8 mouse cellular contexts compared by ENCODE assay signal in genomic region chr7:3706343-3706934, GRCm38 (mm10). TPM values are rescaled to one million over a fixed set of nuclear protein-coding genes. Genes with fewer than 3 reads are reported as not detected.
DNase-seq lines count a peak whose midpoint lies in the region; ATAC-seq lines count a peak whose summit lies in the region.

No protein-coding gene starts in this region.

- no peaks in the 10 kb centered on the region for H3K27me3 ChIP-seq in hindbrain, embryonic 11.5 days (ENCODE audit: control insufficient read depth, insufficient read depth, low read length)

- H3K4me2 ChIP-seq in hindbrain, embryonic 11.5 days (replicated peaks; ENCODE audit: low read depth, low read length): peak overlapping the region; percentile 82

- H3K9me3 ChIP-seq in hindbrain, embryonic 11.5 days (ENCODE audit: control insufficient read depth, low read length): no peaks in the 10 kb centered on the region

- H3K9ac ChIP-seq in hindbrain, embryonic 11.5 days (ENCODE audit: low read depth, low read length): peak overlapping the region; percentile 86; the same call in 1 of the 2 replicates

- peaks cover 6% of the 10 kb centered on the region; the same call in 1 of the 2 replicates for H3K36me3 ChIP-seq in hindbrain, embryonic 11.5 days (ENCODE audit: control insufficient read depth, insufficient read depth, low read length)
- H3K36me3 ChIP-seq in macrophage (ENCODE audit: inconsistent target): no peaks in the 10 kb centered on the region

- H3K4me3 ChIP-seq in hindbrain, embryonic 11.5 days (ENCODE audit: low read depth, low read length): peak overlapping the region; percentile 84
- H3K4me3 ChIP-seq in macrophage (ENCODE audit: inconsistent target): peak overlapping the region; percentile 87; the same call in 1 of the 2 replicates

- peaks cover 2% of the 10 kb centered on the region; the same call in 1 of the 2 replicates for H3K4me1 ChIP-seq in hindbrain, embryonic 11.5 days (replicated peaks; ENCODE audit: control insufficient read depth, insufficient read depth, low read length)

- H3K27ac ChIP-seq in hindbrain, embryonic 11.5 days (ENCODE audit: low read depth, low read length): no peak overlapping the region
- peak overlapping the region; percentile 90 for H3K27ac ChIP-seq in macrophage

- ATAC-seq in hindbrain, embryonic 11.5 days (ENCODE audit: low FRiP score): no peak
- no peak for ATAC-seq in CD4-positive, CD25-positive, alpha-beta regulatory T cell, adult 4 months

- WGBS in hindbrain, embryonic 11.5 days: 67% methylated on average over 11 of the region's 11 CpGs
- WGBS in macrophage (ENCODE audit: missing documents): 28% methylated on average over 10 of the region's 11 CpGs

- peaks cover 24% of the 10 kb centered on the region for H3K79me2 ChIP-seq in macrophage (ENCODE audit: inconsistent target)

- intact Hi-C loops in left cerebral cortex, postnatal 14 days (cut with DNase I): loop anchor here (10.0 kb wide), 1 partner anchor 738 kb away; the partner anchor contains the start of gene Rdh13

- peak; percentile 43 for DNase-seq in cerebellum, adult 9-10 months
- no peak for DNase-seq in cerebellum, postnatal 25 days
- peak; percentile 54 for DNase-seq in NIH3T3 (ENCODE audit: low read depth)
- DNase-seq in hindbrain, embryonic 11.5 days (ENCODE audit: low spot score): no peak
- no peak for DNase-seq in left cerebral cortex, postnatal 14 days (ENCODE audit: low spot score in 2 of 2)
- DNase-seq in layer of hippocampus, adult 8-10 months (ENCODE audit: low spot score in 2 of 2): no peak

RNA-seq across cellular contexts. Expression of gene Rps9, which starts 2.6 kb away (rescaled TPM):
- polyA plus RNA-seq in hindbrain, embryonic 11.5 days (2014; fragmentation: Nextera tagmentation; extraction: Ambion mirVana): 1,221 and 1,232 TPM in 2 replicates
- 100 to 1,000 TPM; 101 to 576 (median 304) TPM for total RNA-seq in macrophage (2018; cell fraction: chromatin; rRNA removed)
- total RNA-seq in macrophage (2018; cell fraction: cytosol; rRNA removed): 1,000 to 10,000 TPM; 1,050 to 1,807 (median 1,316) TPM
- total RNA-seq in macrophage (2018; cell fraction: nucleus; rRNA removed): 100 to 1,000 TPM; 259 to 636 (median 352) TPM
- 597 to 1,790 TPM (median 1,385 TPM) in 3 replicates for polyA plus RNA-seq in macrophage (2018)
- polyA plus RNA-seq in CD4-positive, CD25-positive, alpha-beta regulatory T cell, adult 4 months (2017; shearing (Covaris generic)): 1,000 to 10,000 TPM; 4,852 to 4,938 TPM
- 100 to 1,000 TPM; 367 to 392 TPM for total RNA-seq in left cerebral cortex, postnatal 14 days (2021)
- total RNA-seq in layer of hippocampus, adult 8-10 months (2022): 100 to 1,000 TPM; 307 to 490 (median 402) TPM

RNA-seq across cellular contexts. Expression of gene Mboat7, which starts 13.1 kb away (rescaled TPM):
- 22.2 and 25.1 TPM in 2 replicates for polyA plus RNA-seq in hindbrain, embryonic 11.5 days (2014; fragmentation: Nextera tagmentation; extraction: Ambion mirVana)
- 10 to 100 TPM; 10.6 to 49.7 (median 21.6) TPM for total RNA-seq in macrophage (2018; cell fraction: chromatin; rRNA removed)
- 10 to 100 TPM; 19.8 to 52.3 (median 32.5) TPM for total RNA-seq in macrophage (2018; cell fraction: cytosol; rRNA removed)
- 10 to 100 TPM; 25.0 to 66.8 (median 38.6) TPM for total RNA-seq in macrophage (2018; cell fraction: nucleus; rRNA removed)
- 31.1 to 42.2 TPM (median 40.9 TPM) in 3 replicates for polyA plus RNA-seq in macrophage (2018)
- 10 to 100 TPM; 19.4 to 25.7 TPM for polyA plus RNA-seq in CD4-positive, CD25-positive, alpha-beta regulatory T cell, adult 4 months (2017; shearing (Covaris generic))
- 100 to 1,000 TPM; 165 to 167 TPM for total RNA-seq in left cerebral cortex, postnatal 14 days (2021)
- total RNA-seq in layer of hippocampus, adult 8-10 months (2022): 100 to 1,000 TPM; 171 to 178 (median 173) TPM

RNA-seq across cellular contexts. Expression of gene Pirb, which starts 13.8 kb away (rescaled TPM):
- 0.08 TPM in 1 of 2 replicates, not detected in the other for polyA plus RNA-seq in hindbrain, embryonic 11.5 days (2014; fragmentation: Nextera tagmentation; extraction: Ambion mirVana)
- 1,000 to 10,000 TPM in 22 of 26 experiments, 100 to 1,000 TPM in 4; 983 to 1,799 (median 1,306) TPM for total RNA-seq in macrophage (2018; cell fraction: chromatin; rRNA removed)
- total RNA-seq in macrophage (2018; cell fraction: cytosol; rRNA removed): 100 to 1,000 TPM; 328 to 595 (median 441) TPM
- total RNA-seq in macrophage (2018; cell fraction: nucleus; rRNA removed): 1,000 to 10,000 TPM in 17 of 26 experiments, 100 to 1,000 TPM in 9; 644 to 1,542 (median 1,089) TPM
- polyA plus RNA-seq in macrophage (2018): 163 to 667 TPM (median 409 TPM) in 3 replicates
- 1 to 10 TPM in 1 of 2 experiments, under 1 TPM in 1; 0.38 to 1.6 TPM for polyA plus RNA-seq in CD4-positive, CD25-positive, alpha-beta regulatory T cell, adult 4 months (2017; shearing (Covaris generic))
- total RNA-seq in left cerebral cortex, postnatal 14 days (2021): under 1 TPM; 0.09 to 0.15 TPM
- total RNA-seq in layer of hippocampus, adult 8-10 months (2022): under 1 TPM in 3 of 4 experiments, not detected in 1; 0.14 to 0.54 (median 0.52) TPM

RNA-seq across cellular contexts. Expression of gene Tsen34, which starts 13.8 kb away (rescaled TPM):
- polyA plus RNA-seq in hindbrain, embryonic 11.5 days (2014; fragmentation: Nextera tagmentation; extraction: Ambion mirVana): 204 and 207 TPM in 2 replicates
- 10 to 100 TPM in 24 of 26 experiments, 1 to 10 TPM in 2; 8.2 to 50.8 (median 30.6) TPM for total RNA-seq in macrophage (2018; cell fraction: chromatin; rRNA removed)
- 10 to 100 TPM; 21.9 to 48.2 (median 37.9) TPM for total RNA-seq in macrophage (2018; cell fraction: cytosol; rRNA removed)
- total RNA-seq in macrophage (2018; cell fraction: nucleus; rRNA removed): 10 to 100 TPM; 11.7 to 48.9 (median 26.5) TPM
- 16.8 to 42.4 TPM (median 42.3 TPM) in 3 replicates for polyA plus RNA-seq in macrophage (2018)
- polyA plus RNA-seq in CD4-positive, CD25-positive, alpha-beta regulatory T cell, adult 4 months (2017; shearing (Covaris generic)): 10 to 100 TPM in 1 of 2 experiments, 1 to 10 TPM in 1; 9.2 to 11.2 TPM
- 10 to 100 TPM; 61.2 to 74.1 TPM for total RNA-seq in left cerebral cortex, postnatal 14 days (2021)
- total RNA-seq in layer of hippocampus, adult 8-10 months (2022): 10 to 100 TPM; 81.0 to 88.0 (median 82.8) TPM

RNA-seq across cellular contexts. Expression of gene Tmc4, which starts 29.1 kb away (rescaled TPM):
- polyA plus RNA-seq in hindbrain, embryonic 11.5 days (2014; fragmentation: Nextera tagmentation; extraction: Ambion mirVana): 3.0 and 4.4 TPM in 2 replicates
- 10 to 100 TPM in 16 of 26 experiments, 1 to 10 TPM in 10; 3.3 to 25.9 (median 11.9) TPM for total RNA-seq in macrophage (2018; cell fraction: chromatin; rRNA removed)
- 1 to 10 TPM in 7 of 26 experiments, under 1 TPM in 19; 0.33 to 2.0 (median 0.82) TPM for total RNA-seq in macrophage (2018; cell fraction: cytosol; rRNA removed)
- 10 to 100 TPM in 8 of 26 experiments, 1 to 10 TPM in 18; 2.2 to 21.0 (median 5.2) TPM for total RNA-seq in macrophage (2018; cell fraction: nucleus; rRNA removed)
- 0.28 to 2.0 TPM (median 0.70 TPM) in 3 replicates for polyA plus RNA-seq in macrophage (2018)
- 10 to 100 TPM; 11.0 to 17.7 TPM for polyA plus RNA-seq in CD4-positive, CD25-positive, alpha-beta regulatory T cell, adult 4 months (2017; shearing (Covaris generic))
- 1 to 10 TPM; 4.3 to 4.6 TPM for total RNA-seq in left cerebral cortex, postnatal 14 days (2021)
- 10 to 100 TPM in 2 of 4 experiments, 1 to 10 TPM in 2; 6.2 to 12.1 (median 8.8) TPM for total RNA-seq in layer of hippocampus, adult 8-10 months (2022)

Comparison
In these comparisons a context has a peak if more than half of its experiments do, and no peak if none do; other contexts are left out.
1. DNase-seq: peak in cerebellum, adult 9-10 months (single experiment) and NIH3T3 (single experiment); none in cerebellum, postnatal 25 days (0 of 2), hindbrain, embryonic 11.5 days (single experiment), left cerebral cortex, postnatal 14 days (0 of 2) and layer of hippocampus, adult 8-10 months (0 of 2).
2. RNA of gene Pirb, which starts 13.8 kb away (polyA plus RNA-seq): 163 to 667 TPM in macrophage; 0.38 to 1.6 TPM in CD4-positive, CD25-positive, alpha-beta regulatory T cell, adult 4 months and 0.08 TPM in hindbrain, embryonic 11.5 days; every median in the first group is over 10 times any median in the second.